Mouse (Mus musculus) heart, embryonic 11.5 days (tissue): ENCODE data around the gene Agbl1. TPM values are rescaled to one million over a fixed set of nuclear protein-coding genes. Genes with fewer than 3 reads are reported as not detected.

Experiments used
- ATAC-seq: fragments of 200-750 bp; cut with Nextera tagmentation; replicated peaks from 2 replicates; pipeline ENCODE4 v1.8.0; 2017; ENCODE audit warnings: moderate library complexity; ENCODE audit not compliant: insufficient number of reproducible peaks, low FRiP score, low TSS enrichment
- H3K27ac ChIP-seq: fragments of 300-500 bp; sonication (generic); 2 replicates; pipeline ENCODE4 v1.5.1; 2014; ENCODE audit warnings: mild to moderate bottlenecking, low read depth, low read length
- H3K27me3 ChIP-seq: fragments of 300-500 bp; sonication (generic); 2 replicates; pipeline ENCODE4 v1.6.1; 2014; ENCODE audit warnings: mild to moderate bottlenecking, low read length, mixed read lengths; ENCODE audit not compliant: control insufficient read depth, insufficient read depth
- H3K36me3 ChIP-seq: fragments of 300-500 bp; sonication (generic); 2 replicates; pipeline ENCODE4 v1.6.1; 2014; ENCODE audit warnings: mild to moderate bottlenecking, low read length, moderate library complexity, mixed read lengths; ENCODE audit not compliant: control insufficient read depth, insufficient read depth
- H3K4me1 ChIP-seq: fragments of 300-500 bp; sonication (generic); 2 replicates; pipeline ENCODE4 v1.6.1; 2014; ENCODE audit warnings: low read length; ENCODE audit not compliant: control insufficient read depth, insufficient read depth
- H3K4me2 ChIP-seq: fragments of 300-500 bp; sonication (generic); 2 replicates; pipeline ENCODE4 v1.6.1; 2014; ENCODE audit warnings: mild to moderate bottlenecking, moderate library complexity
- H3K4me3 ChIP-seq: fragments of 300-500 bp; sonication (generic); 2 replicates; pipeline ENCODE4 v1.5.1; 2014; ENCODE audit warnings: low read depth, low read length
- H3K9ac ChIP-seq: fragments of 300-500 bp; sonication (generic); 2 replicates; pipeline ENCODE4 v1.6.1; 2014; ENCODE audit warnings: mild to moderate bottlenecking, low read depth, low read length, moderate library complexity
- H3K9me3 ChIP-seq: fragments of 300-500 bp; sonication (generic); replicated peaks from 2 replicates; pipeline ENCODE4 v1.6.1; 2016; ENCODE audit warnings: low read length; ENCODE audit not compliant: control insufficient read depth
- WGBS: fragments of 180-500 bp; shearing (Covaris S2); extraction: QIAGEN DNeasy Blood & Tissue Kit; methylation state at CpG from one replicate; pipeline ENCODE4 v1.1.7; 2014; ENCODE audit not compliant: insufficient replicate concordance; 5-methylcytosine and 5-hydroxymethylcytosine counted together
- polyA plus RNA-seq: library from polyadenylated mRNA; unstranded; fragments of >200 nt; fragmentation: Nextera tagmentation; extraction: Ambion mirVana; gene quantifications from 2 replicates; pipeline ENCODE4 v1.2.1, GENCODE M21; 2014

The Agbl1 gene
- polyA plus RNA-seq, 1 experiment from 2014 or later, result not detected

- WGBS, result 70% methylated on average over 2 of the region's 2 CpGs
- Histone ChIP-seq H3K27me3 (no peaks in the 10 kb centered on the region), H3K4me1 (no peaks in the 10 kb centered on the region), H3K4me3 (no peak overlapping the region), H3K36me3 (no peaks in the 10 kb centered on the region), H3K4me2 (no peak overlapping the region), H3K27ac (no peak overlapping the region), H3K9me3 (no peaks in the 10 kb centered on the region), H3K9ac (no peak overlapping the region)
- ATAC-seq, result no peak
Observed at GRCm38 (mm10) chr7:76466427-76466826, 236.7 kb downstream of the Agbl1 start.

- no peak overlapping the region for H3K27ac ChIP-seq
- no peak overlapping the region for H3K4me2 ChIP-seq
- no peaks in the 10 kb centered on the region for H3K36me3 ChIP-seq
- H3K9ac ChIP-seq, result no peak overlapping the region
- no peak for ATAC-seq
- no peaks in the 10 kb centered on the region for H3K27me3 ChIP-seq
- no peaks in the 10 kb centered on the region for H3K9me3 ChIP-seq
- no peak overlapping the region for H3K4me3 ChIP-seq
- H3K4me1 ChIP-seq, result no peaks in the 10 kb centered on the region
- WGBS, result 60% methylated on average over 6 of the region's 6 CpGs
Observed at GRCm38 (mm10) chr7:76474233-76474632, 244.5 kb downstream of the Agbl1 start.

DNA sequence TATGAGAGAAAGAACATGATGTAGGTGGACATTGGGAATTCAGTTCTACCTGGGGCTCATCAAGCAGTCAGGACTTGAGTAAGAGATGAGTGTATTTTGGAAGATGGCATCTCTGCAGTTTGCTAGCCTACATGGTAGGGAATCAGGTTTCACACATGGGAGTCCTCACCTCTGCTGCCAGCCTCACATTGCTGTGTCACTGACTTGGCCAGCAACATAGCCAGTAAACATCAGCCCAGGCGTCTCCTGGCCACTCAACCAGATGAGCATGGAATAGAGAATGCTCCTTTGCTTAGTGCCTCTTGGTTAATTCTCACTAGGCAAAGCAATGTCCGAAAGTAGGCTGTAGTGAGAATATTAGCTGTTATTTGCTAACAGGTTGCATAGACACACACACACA lies 255.9 kb downstream of the Agbl1 start:
- Histone ChIP-seq H3K9ac (no peak overlapping the region), H3K27me3 (no peaks in the 10 kb centered on the region), H3K4me2 (no peak overlapping the region), H3K36me3 (no peaks in the 10 kb centered on the region), H3K27ac (no peak overlapping the region), H3K9me3 (no peaks in the 10 kb centered on the region), H3K4me1 (no peaks in the 10 kb centered on the region), H3K4me3 (no peak overlapping the region)
- WGBS, result 63% methylated on average over 2 of the region's 2 CpGs
- ATAC-seq, result no peak

DNA sequence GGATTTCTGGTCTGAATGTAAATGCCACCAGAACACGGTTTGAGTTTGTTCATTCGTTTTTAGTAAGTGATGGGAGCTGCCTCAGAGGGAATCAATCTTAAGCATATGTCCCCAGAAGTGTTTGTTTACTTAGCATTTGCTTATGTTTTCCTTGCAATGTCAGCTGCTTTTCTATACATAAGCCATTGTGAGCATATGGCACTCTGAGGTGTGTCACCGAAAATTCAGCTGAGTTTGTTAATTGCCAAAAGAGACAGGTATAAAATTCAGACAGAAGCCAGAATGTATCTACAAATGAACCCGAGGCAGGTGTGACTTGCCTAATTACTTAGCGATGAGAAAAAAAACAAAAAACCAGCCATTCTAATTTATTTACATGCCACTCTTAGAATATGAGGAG lies 257.8 kb downstream of the Agbl1 start:
- H3K27ac ChIP-seq, result no peak overlapping the region
- H3K36me3 ChIP-seq, result no peaks in the 10 kb centered on the region
- ATAC-seq, result no peak
- H3K4me3 ChIP-seq, result no peak overlapping the region
- H3K4me2 ChIP-seq, result no peak overlapping the region
- H3K9me3 ChIP-seq, result no peaks in the 10 kb centered on the region
- H3K4me1 ChIP-seq, result no peaks in the 10 kb centered on the region
- WGBS, result 76% methylated on average over 5 of the region's 5 CpGs
- H3K27me3 ChIP-seq, result no peaks in the 10 kb centered on the region
- H3K9ac ChIP-seq, result no peak overlapping the region

DNA sequence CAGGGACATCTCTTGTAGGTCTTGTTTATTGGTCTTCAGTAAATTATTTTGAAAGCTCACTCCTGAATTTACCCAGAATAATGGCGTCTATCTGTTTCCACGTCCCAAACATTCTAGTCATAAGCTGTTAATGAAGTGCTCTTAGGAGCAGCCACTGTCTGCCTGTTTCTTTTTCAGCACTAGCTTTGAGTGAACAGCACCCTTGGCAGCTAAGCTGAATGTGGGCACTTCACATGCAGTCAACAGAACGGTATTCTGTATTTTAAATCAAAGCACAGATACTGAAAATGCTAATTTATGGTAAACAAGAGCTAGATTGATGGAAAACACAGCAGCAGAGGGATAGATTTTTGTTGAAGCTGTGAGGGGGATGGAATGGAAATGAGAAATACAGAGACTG lies 294.6 kb downstream of the Agbl1 start:
- H3K36me3 ChIP-seq, result no peaks in the 10 kb centered on the region
- H3K27me3 ChIP-seq, result no peaks in the 10 kb centered on the region
- ATAC-seq, result no peak
- no peaks in the 10 kb centered on the region for H3K9me3 ChIP-seq
- H3K4me2 ChIP-seq, result no peak overlapping the region
- H3K27ac ChIP-seq, result no peak overlapping the region
- 34% methylated on average over 3 of the region's 3 CpGs for WGBS
- no peak overlapping the region for H3K4me3 ChIP-seq
- H3K4me1 ChIP-seq, result no peaks in the 10 kb centered on the region
- H3K9ac ChIP-seq, result no peak overlapping the region

DNA sequence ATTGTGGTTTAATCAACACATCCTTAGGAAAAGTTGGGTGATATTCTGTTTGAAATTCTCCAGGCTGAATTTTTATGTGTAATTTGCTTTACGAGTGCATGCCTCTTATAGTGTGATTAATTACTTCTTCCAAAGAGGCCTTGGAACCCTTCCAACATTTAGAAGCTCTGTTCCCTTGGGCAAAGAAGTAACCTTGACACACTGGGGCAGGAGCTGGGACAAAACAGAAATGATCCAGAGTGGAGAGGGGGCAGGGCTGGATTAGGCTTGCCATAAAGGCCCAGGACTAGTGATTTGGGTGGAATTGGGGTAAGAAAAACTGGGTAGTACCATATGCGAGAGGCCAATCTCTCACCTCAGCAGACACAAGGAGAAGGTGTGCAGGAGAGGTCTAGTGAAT lies 316.8 kb downstream of the Agbl1 start:
- 72% methylated on average over 2 of the region's 2 CpGs for WGBS
- no peak overlapping the region for H3K27ac ChIP-seq
- no peaks in the 10 kb centered on the region for H3K4me1 ChIP-seq
- no peak overlapping the region for H3K9ac ChIP-seq
- no peaks in the 10 kb centered on the region for H3K9me3 ChIP-seq
- no peak for ATAC-seq
- H3K4me3 ChIP-seq, result no peak overlapping the region
- H3K36me3 ChIP-seq, result no peaks in the 10 kb centered on the region
- no peak overlapping the region for H3K4me2 ChIP-seq
- no peaks in the 10 kb centered on the region for H3K27me3 ChIP-seq

DNA sequence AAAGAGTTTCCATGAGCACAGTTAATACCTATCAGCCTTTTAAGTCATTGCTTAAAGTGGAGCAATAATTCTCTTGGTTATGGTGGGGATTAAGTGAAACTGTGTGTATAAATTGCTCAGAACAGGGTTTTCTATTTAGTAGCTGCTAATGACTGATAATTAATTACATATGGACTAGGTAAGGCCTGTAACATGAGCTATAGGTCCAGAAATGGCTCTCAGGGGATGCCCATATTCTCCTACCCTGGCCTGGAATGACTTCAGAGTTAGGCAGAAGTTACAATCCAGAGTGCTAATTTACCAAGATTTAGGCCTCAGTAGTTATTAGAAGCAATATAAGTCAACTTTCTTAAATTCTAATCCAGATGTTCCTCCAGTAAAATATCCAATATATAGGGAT lies 317.6 kb downstream of the Agbl1 start:
- H3K4me3 ChIP-seq, result no peak overlapping the region
- ATAC-seq, result no peak
- no peaks in the 10 kb centered on the region for H3K4me1 ChIP-seq
- H3K9ac ChIP-seq, result no peak overlapping the region
- no peaks in the 10 kb centered on the region for H3K27me3 ChIP-seq
- no peaks in the 10 kb centered on the region for H3K36me3 ChIP-seq
- H3K27ac ChIP-seq, result no peak overlapping the region
- H3K9me3 ChIP-seq, result no peaks in the 10 kb centered on the region
- H3K4me2 ChIP-seq, result no peak overlapping the region

- Histone ChIP-seq H3K9me3 (no peaks in the 10 kb centered on the region), H3K4me3 (no peak overlapping the region), H3K27me3 (no peaks in the 10 kb centered on the region), H3K36me3 (no peaks in the 10 kb centered on the region), H3K4me1 (no peaks in the 10 kb centered on the region), H3K27ac (no peak overlapping the region), H3K4me2 (no peak overlapping the region), H3K9ac (no peak overlapping the region)
- 82% methylated on average over 3 of the region's 3 CpGs for WGBS
- no peak for ATAC-seq
Observed at GRCm38 (mm10) chr7:76551860-76552259, 322.2 kb downstream of the Agbl1 start.

- no peak overlapping the region for H3K27ac ChIP-seq
- H3K27me3 ChIP-seq, result no peaks in the 10 kb centered on the region
- no peak overlapping the region for H3K9ac ChIP-seq
- H3K9me3 ChIP-seq, result no peaks in the 10 kb centered on the region
- no peaks in the 10 kb centered on the region for H3K4me1 ChIP-seq
- no peak for ATAC-seq
- H3K4me3 ChIP-seq, result no peak overlapping the region
- no peak overlapping the region for H3K4me2 ChIP-seq
- H3K36me3 ChIP-seq, result no peaks in the 10 kb centered on the region
Observed at GRCm38 (mm10) chr7:76560564-76561258, 331.0 kb downstream of the Agbl1 start.
